Mouse (Mus musculus) bone marrow macrophage, adult 2 months (primary cell): Measurements from ENCODE around the gene Ttc23.

Experiments used
- CTCF ChIP-seq: IDR thresholded peaks from 2 replicates; pipeline ENCODE4 v1.5.1; 2012; ENCODE audit warnings: low read depth, mild to moderate bottlenecking, low read length, moderate library complexity
- POLR2A ChIP-seq: IDR thresholded peaks from 2 replicates; pipeline ENCODE4 v1.6.1; 2012; ENCODE audit warnings: mild to moderate bottlenecking, low read depth, low read length, borderline replicate concordance

DNA sequence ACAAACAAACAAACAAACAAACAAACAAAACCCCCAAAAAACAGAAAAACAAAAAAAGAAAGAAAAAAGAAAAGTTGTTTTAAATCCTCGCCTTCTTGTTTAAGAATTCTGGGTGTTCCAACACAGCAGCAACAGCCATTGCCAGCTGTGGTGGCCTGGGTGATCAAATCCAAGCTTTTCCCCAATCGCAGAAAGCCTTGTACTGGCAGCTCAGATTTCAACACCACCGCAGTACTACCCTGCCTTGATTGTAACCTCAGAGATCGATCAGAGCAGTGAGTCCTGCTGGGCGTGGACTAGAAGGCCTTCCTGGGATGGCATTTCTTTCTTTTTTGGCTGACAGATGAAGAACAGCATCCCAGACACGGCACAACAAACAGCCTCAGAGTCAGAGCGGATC is 48.7 kb downstream of the Ttc23 start:
- no peak for TF ChIP-seq CTCF
- TF ChIP-seq POLR2A = no peak
